Mouse (Mus musculus) layer of hippocampus, postnatal 10 days (tissue): ENCODE measurements around the gene Ercc1. TPM values are rescaled to one million over a fixed set of nuclear protein-coding genes. Genes with fewer than 3 reads are reported as not detected.

Source experiments
- DNase-seq, 2 experiments: peaks; one replicate each; pipeline ENCODE4 v3.0.0; 2021; ENCODE audit warnings: low spot score in 2 of 2
- microRNA-seq, 2 experiments: library from miRNA; unstranded; fragments of <30 nt; microRNA quantifications; one replicate each; pipeline ENCODE4 v1.2.0; 2021
- total RNA-seq, 2 experiments: library from RNA; stranded (reverse); gene quantifications; 2 replicates each; pipeline ENCODE4 v1.2.3; 2021

The Ercc1 gene
- total RNA-seq, 2 experiments from 2014 or later, result 43.1 to 43.9 TPM

DNA sequence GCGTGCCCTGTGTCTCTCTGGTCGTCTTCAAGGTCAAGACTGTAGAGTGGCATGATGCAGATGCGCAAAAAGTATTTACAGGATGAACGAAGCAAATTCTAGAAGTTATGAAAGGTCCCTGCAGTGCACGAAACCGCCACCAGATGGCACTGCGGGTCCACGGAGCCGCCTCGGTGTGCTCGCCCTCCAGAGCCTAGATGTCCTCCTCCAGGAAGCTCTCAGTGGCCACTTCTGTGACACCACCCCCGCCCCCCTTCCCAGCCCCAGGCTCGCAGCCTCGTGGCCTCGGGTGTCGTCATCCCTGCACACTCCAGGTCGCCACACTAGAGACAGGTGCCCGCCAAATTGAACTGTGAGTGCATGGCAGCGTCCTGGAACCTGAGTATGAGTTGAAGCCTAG is 60.8 kb downstream of the Ercc1 start:
- DNase-seq, result peak; percentile 87 to 89

Small RNA genes within 50 kb of the gene (microRNA-seq; reads per million reads assigned to microRNA genes)
- gene Mir343, result 0 reads per million in 2 experiments

Other genes starting within 250 kb of the Ercc1 start
- gene Gm4969, start 226.4 kb upstream of the Ercc1 start, total RNA-seq, result 1 to 10 TPM; 1.1 to 1.7 TPM
- gene Fbxo46, start 224.9 kb upstream of the Ercc1 start, total RNA-seq, result 10 to 100 TPM; 11.5 to 13.9 TPM
- 10 to 100 TPM; 20.9 to 22.8 TPM for gene Qpctl, start 195.5 kb upstream of the Ercc1 start, total RNA-seq
- gene Snrpd2, start 195.1 kb upstream of the Ercc1 start, total RNA-seq, result 100 to 1,000 TPM in 1 of 2 experiments, 10 to 100 TPM in 1; 94.1 to 100 TPM
- gene Gipr, start 178.7 kb upstream of the Ercc1 start, total RNA-seq, result 1 to 10 TPM; 3.0 to 4.1 TPM
- 100 to 1,000 TPM; 183 to 198 TPM for gene Eml2, start 168.4 kb upstream of the Ercc1 start, total RNA-seq
- 1 to 10 TPM; 3.5 to 3.6 TPM for gene Gpr4, start 132.2 kb upstream of the Ercc1 start, total RNA-seq
- 10 to 100 TPM; 36.2 to 37.8 TPM for gene Opa3, start 116.4 kb upstream of the Ercc1 start, total RNA-seq
- 10 to 100 TPM; 26.4 to 27.3 TPM for gene Vasp, start 73.0 kb upstream of the Ercc1 start, total RNA-seq
- under 1 TPM in 1 of 2 experiments, not detected in 1; 0.31 TPM for gene Ppm1n, start 64.7 kb upstream of the Ercc1 start, total RNA-seq
- 100 to 1,000 TPM; 118 to 127 TPM for gene Rtn2, start 62.2 kb upstream of the Ercc1 start, total RNA-seq
- gene Fosb, start 34.7 kb upstream of the Ercc1 start, total RNA-seq, result 1 to 10 TPM; 1.4 to 2.0 TPM
- 10 to 100 TPM; 17.6 to 18.1 TPM for gene Cd3eap, start 14.7 kb downstream of the Ercc1 start, total RNA-seq
- 1 to 10 TPM; 3.4 to 4.5 TPM for gene Ppp1r13l, start 15.0 kb downstream of the Ercc1 start, total RNA-seq
- gene Ercc2, start 37.2 kb downstream of the Ercc1 start, total RNA-seq, result 10 to 100 TPM; 33.8 to 33.9 TPM
- gene Klc3, start 59.3 kb downstream of the Ercc1 start, total RNA-seq, result 1 to 10 TPM; 1.7 to 1.8 TPM
- under 1 TPM in 1 of 2 experiments, not detected in 1; 0.27 TPM for gene Ckm, start 60.0 kb downstream of the Ercc1 start, total RNA-seq
- gene Mark4, start 114.0 kb downstream of the Ercc1 start, total RNA-seq, result 100 to 1,000 TPM; 115 to 132 TPM
- 1 to 10 TPM in 1 of 2 experiments, under 1 TPM in 1; 0.69 to 1.1 TPM for gene Exoc3l2, start 118.6 kb downstream of the Ercc1 start, total RNA-seq
- 1 to 10 TPM; 6.9 to 8.2 TPM for gene Bloc1s3, start 163.6 kb downstream of the Ercc1 start, total RNA-seq
- 10 to 100 TPM; 22.3 to 24.6 TPM for gene Trappc6a, start 163.6 kb downstream of the Ercc1 start, total RNA-seq
- gene Nkpd1, start 173.1 kb downstream of the Ercc1 start, total RNA-seq, result 1 to 10 TPM in 1 of 2 experiments, under 1 TPM in 1; 0.94 to 1.0 TPM
- gene Ppp1r37, start 218.3 kb downstream of the Ercc1 start, total RNA-seq, result 10 to 100 TPM; 82.0 to 83.6 TPM
- gene Zfp296, start 232.5 kb downstream of the Ercc1 start, total RNA-seq, result not detected
- gene Gemin7, start 232.8 kb downstream of the Ercc1 start, total RNA-seq, result 10 to 100 TPM; 41.3 to 42.5 TPM